Mouse (Mus musculus) thymus, postnatal 10 days (tissue): ENCODE measurements at regions not wholly inside any gene's neighbourhood (a gene's known extent, or its start where the extent isn't known, plus 50 kb on each side); places are given as distances from the start of the nearest gene placed in this dataset.

ENCODE experiments used
- DNase-seq, 2 experiments: peaks; one replicate each; pipeline ENCODE4 v3.0.0; 2021; ENCODE audit warnings: low spot score in 2 of 2

GRCm38 (mm10) chr10:21218431-21218830 lies 57.6 kb upstream of the Myb start:
- no peak for DNase-seq

DNA sequence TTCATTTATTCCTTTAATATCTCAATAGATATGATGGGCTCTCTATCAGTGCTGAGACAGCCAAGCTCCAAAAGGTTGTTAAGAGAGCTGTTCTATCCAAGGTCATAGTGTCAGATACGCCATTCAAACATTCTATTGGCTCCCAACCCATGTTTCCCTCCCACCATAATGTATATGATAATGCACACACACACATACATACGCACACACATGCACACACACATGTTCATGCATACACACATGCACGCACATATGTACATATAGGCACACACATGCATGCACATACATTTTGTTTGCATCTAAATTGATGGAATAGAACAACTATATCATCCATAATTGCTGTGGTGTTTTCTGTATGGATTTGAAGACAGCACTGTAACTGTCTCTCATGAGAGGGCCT lies 60.0 kb upstream of the Myb start:
- no peak for DNase-seq

- DNase-seq: no peak
Observed at GRCm38 (mm10) chr10:21221290-21221926, 60.6 kb upstream of the Myb start.

DNA sequence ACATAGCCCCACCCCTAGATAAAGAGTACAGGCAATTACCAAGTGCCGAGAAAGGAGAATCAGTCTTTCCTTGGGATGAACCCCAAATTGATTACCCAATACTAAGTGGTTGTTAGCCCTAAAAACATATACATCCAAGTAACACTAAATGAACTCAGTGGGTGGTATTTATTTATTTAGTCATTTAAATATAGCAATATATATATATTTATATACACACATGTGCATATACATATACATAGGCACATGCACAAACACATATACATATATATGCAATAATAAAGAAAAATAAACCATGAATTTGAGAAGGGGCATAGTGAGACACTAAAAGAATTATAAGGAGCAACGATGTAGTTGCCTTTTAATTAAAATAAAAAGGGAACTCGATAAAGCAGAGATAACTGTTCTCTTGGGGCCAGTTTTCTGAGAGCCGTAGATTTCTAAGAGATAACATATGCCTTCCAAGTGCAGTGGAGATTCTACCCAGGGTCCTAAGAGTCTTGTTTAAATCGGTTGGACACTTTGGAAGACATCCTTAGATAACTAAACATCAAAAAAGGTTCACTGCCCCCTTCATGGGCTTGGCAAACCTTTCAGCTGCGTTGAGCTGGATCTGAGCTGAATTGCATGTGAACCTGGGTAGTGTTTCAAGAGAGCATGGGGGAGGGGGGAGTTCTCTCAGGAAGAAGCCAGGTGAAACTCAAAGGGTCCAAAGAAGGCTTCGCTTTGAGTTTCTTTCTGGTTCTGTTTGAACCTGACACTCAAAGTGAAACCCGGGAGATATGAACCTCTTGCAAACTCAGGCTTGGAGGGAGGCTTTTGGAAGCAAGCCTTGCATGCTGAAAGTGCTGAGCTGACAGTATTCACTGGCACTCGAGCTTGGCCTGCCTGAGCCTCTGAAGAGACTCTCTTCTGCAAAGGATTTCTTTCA lies 61.6 kb upstream of the Myb start:
- DNase-seq: peak; percentile 51 to 60

GRCm38 (mm10) chr10:21223104-21223910 lies 62.5 kb upstream of the Myb start:
- no peak for DNase-seq

DNA sequence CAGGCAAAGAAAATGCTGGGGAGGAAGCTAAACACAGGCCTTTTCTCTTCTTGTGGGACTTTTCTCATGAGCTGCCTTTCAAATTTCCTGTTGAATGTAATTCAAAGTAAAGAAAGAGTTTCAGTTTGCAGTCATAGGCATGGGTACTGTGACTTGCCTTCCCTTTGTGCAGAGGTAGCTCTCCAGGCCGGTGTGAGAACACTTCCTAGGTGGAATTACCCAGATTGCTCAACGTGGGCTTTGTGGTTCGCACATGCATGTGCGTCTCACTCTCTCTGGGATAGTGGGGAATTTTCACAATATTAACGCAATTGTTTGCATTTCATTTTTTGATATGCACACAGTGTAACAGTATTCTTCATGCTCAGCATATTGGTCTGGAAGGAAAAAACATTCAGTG lies 63.4 kb upstream of the Myb start:
- DNase-seq: no peak

GRCm38 (mm10) chr10:21226210-21226609 lies 65.4 kb upstream of the Myb start:
- DNase-seq: no peak

GRCm38 (mm10) chr10:21227764-21228163 lies 67.0 kb upstream of the Myb start:
- no peak for DNase-seq

DNA sequence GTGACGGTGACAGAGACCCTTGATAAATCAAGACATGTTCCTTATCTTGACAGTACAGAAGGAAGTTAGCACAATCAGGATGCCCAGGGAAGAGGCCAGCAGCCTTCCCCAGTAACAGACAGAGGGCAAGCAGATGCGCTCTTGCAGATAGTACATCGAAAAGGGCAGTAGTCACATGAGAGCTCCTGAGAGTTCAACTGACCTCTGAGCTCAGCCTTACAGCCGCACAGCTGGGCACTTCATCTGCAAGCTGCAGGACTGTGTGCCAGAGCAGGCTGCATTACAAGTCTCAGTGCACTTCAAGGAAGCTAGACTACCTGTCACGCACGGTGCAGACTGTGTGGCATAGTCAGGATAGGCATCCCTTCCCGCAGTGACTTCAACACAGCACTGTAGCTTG lies 67.2 kb upstream of the Hbs1l start:
- no peak for DNase-seq

DNA sequence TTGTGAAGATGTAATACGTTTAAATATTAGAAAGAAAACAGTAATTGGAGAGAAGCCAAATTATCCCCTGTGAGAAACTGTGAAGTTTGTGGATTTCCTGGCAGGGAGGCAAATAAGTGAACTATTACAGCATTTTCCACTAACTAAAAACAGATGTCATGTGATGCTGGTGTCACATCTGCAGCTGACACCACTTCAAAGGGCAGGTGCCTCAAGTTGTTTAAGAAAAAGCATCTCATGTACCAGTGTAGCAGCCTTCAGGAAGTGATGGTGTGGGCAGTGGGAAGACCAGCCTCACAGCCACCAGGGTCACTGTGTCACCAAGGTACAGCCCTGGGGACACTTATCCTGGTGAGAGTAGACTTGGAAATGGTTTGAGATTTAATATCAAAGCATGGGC lies 60.6 kb upstream of the Hbs1l start:
- peak; percentile 76 to 85 for DNase-seq

GRCm38 (mm10) chr10:21237000-21237399 lies 58.8 kb upstream of the Hbs1l start:
- no peak for DNase-seq

GRCm38 (mm10) chr10:21239451-21239850 lies 56.3 kb upstream of the Hbs1l start:
- no peak for DNase-seq

GRCm38 (mm10) chr10:21241557-21242222 lies 54.1 kb upstream of the Hbs1l start:
- no peak for DNase-seq

DNA sequence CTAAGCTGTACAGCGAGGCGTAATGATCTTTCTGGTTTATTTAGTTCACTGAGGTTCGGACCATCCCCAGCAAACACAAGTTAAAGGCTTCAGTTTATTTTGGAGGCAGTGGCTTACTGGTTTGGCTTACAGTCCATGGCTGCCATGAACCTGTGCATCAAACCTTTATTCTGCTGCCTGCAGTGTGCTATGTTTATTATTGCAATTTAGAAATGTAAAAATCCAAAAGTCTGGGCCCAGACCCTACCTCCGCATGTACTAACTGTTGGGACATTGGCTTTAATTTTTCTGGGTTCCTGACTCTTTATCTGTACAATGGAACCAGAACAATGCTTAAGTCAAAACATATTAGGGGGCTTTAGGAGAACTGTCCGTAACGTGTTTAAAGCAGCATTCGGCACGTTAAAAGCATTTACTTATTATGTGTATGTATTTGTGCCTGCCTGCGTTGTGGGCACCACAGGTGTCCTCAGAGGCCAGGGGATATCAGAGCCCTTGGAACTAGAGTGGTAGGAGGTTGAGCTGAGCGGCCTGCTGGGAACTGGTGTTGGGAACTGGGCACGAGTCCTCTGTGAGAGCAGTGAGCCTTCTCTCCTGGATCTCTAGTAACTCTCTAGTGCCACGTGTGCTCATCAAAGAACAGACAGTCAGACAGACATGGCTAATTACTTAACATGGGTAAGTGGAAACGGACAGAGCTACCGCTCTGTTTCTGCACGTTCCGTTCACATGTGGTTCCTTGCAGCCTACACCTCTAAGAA lies 53.1 kb upstream of the Hbs1l start:
- DNase-seq: no peak

- no peak for DNase-seq
Observed at GRCm38 (mm10) chr10:21244849-21245453, 50.8 kb upstream of the Hbs1l start.

- no peak for DNase-seq
Observed at GRCm38 (mm10) chr10:21245558-21245957, 50.2 kb upstream of the Hbs1l start.
